Mouse (Mus musculus): ENCODE measurements at regions not wholly inside any gene's neighbourhood (a gene's known extent, or its start where the extent isn't known, plus 50 kb on each side); places are given as distances from the start of the nearest gene placed in this dataset.

DNA sequence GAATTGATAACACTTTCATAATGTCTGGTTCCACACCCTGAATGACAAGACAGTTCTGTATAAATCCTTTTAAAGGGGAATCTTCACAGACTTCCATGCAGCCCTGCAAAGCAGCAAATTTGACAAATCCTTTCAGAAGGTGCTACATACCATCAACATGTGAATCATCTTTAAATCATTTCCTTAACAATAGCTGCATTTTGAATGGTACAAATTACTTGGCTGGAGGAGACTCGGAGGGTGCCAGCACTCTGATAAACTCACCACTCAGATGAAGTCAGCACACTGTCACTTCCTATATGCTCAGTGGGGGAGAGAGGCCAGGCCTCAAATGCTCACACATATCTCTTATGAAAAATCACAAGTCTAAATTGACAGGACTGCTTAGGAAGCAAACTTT, 386.1 kb downstream of the Efnb2 start:
- DNase-seq (ENCODE audit: low spot score): no peak

DNA sequence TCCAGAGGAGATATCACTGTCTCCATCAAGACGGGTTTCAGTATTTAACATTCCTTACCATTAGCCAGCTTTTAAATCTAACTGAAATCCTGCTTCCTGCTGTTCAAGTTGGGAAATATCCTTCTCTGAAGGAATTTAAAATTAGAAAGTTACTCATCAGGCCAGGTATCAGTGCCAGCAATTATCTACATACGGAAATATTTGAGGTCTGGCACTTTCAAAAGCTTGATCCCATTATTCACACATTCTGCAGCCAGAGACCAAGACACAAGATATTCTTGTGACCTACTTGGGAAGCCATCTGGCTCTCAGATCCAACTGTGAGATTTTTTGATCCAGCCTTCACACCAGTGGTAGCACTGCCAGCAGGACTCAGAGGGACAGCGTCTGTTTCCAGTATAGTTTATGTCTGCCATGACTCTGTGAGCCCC, 386.8 kb downstream of the Efnb2 start:
- DNase-seq (ENCODE audit: low spot score): no peak

DNA sequence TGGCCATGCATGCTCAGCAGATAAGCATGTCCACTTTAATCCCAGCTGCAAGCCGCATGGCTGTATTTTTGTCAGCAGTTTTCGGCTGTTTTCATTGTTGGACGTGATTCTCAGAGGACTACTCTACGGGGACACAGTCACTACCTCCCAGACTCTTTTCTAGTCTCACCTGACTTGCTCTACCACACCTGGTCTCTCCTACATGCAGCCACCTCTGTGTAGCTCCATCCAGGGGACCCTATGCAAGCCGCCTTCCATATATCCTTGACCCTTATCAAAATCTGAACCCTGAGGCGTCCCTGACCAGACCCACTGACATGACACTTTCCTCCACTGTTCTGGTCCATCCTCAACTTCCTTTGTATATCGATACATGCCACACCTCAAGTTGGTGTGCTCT, 402.2 kb downstream of the Efnb2 start:
- no peak for DNase-seq (ENCODE audit: low spot score)

DNA sequence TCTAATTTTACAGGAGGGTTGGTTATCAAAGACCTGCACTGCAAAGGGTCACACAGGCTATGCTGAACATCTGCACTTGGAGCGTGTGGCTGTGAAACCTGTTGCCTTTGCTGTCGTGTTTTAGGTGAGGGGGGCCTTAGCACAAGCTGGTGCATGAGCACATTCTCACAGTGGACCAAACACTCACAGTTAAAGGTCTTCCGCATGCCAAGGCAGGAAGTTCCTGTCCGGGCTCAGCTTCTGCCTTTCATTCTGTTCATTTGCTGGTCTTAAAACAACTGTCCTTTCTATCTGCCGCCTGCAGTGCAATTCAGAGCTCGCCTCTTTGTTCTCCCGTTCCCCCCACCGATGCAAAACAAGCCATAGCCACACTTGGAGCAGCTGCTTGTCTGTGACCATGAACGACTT, 402.8 kb downstream of the Efnb2 start:
- DNase-seq (ENCODE audit: low spot score): no peak

DNA sequence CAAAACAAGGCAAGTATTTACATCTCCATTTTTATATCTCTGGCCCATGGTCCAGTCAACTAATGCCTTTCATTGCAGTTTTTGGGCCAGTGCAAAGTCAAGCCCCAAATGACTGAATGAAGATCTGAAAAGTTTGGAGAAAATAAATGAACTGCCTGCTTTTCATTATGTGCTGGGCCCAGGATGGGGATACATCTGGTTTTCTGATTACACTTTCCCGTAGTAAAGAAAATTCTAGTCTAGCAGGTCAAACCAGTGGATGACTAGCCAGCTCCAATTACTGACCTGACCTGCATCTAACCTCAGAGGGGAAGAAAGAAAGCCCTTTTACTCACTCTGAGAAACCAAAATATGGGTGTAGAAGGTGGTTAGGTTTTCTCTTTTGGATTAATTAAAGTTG, 404.7 kb downstream of the Efnb2 start:
- DNase-seq (ENCODE audit: low spot score): no peak

DNA sequence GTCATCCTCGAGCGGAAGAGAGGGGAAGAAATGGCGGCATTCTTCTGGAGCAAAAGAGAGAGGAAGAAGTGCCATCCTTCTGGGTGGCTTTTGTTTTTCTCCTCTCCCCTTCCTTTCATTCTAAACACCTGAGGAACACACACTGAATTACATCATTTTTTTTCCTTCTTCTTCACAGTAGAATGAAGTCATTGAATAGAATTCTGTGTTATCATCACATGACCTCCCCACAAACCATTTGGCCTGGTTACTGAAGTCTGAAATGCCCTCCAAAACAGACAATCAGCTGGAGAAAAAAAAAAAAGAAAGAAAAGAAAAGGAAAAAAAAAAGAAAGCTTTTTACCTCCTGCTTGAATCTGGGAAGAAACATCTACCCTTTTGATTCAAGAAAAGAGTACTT, 406.6 kb downstream of the Efnb2 start:
- DNase-seq (ENCODE audit: low spot score): no peak

DNA sequence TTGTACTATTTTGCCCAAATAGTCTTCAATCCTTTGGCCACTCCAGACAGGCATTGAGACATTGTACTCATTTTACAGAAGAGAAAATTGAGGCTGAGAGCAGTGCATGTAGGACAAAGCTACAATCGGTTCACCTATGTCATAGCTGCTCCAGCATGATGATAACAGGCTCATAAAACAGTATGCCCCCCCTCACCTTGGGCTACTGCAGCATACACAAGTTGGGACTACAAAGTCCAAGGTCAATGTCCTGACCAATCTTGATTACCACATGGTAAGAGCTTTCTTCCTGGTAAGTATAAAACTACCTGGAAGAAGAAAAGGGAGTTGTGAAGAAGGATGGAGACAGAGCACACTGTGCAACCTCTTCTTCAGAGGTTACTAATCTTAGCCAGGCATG, 416.4 kb downstream of the Efnb2 start:
- no peak for DNase-seq (ENCODE audit: low spot score)

DNA sequence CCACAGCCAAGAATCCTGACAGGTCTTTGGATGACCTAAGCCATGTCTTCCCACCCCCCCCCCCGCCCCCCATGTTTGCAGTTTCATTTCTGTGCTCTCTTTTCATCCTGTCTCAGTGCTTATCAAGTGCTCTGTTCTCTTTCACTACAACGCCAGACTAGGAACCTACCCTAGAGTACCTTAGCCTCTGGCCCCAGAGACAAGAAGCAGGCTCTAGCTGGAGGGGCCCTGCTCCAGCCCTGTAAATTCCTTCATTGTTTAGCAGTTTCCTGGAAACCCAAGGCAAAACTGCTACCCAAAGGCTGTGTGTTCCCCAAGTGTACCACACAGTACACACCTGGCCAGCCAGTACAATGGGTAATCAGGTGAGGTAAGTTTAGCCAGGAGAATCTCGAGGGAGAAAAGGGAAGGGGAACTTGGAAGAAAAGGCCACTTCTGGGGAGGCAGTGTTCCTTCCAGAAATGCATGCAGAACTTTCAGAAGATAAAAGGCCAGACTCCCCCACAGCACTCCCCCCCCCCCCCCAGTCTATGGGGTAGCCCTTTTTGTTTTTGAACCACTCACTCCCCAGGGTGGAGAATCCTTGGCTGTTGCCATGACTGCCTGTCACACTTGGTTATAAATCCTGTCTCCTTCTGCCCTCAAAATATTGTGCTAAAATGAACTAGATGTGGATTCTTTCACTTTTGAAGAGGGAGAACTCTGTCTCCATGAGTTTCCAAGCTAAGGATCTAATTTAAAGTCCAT, 419.1 kb downstream of the Efnb2 start:
- DNase-seq (ENCODE audit: low spot score): no peak

DNA sequence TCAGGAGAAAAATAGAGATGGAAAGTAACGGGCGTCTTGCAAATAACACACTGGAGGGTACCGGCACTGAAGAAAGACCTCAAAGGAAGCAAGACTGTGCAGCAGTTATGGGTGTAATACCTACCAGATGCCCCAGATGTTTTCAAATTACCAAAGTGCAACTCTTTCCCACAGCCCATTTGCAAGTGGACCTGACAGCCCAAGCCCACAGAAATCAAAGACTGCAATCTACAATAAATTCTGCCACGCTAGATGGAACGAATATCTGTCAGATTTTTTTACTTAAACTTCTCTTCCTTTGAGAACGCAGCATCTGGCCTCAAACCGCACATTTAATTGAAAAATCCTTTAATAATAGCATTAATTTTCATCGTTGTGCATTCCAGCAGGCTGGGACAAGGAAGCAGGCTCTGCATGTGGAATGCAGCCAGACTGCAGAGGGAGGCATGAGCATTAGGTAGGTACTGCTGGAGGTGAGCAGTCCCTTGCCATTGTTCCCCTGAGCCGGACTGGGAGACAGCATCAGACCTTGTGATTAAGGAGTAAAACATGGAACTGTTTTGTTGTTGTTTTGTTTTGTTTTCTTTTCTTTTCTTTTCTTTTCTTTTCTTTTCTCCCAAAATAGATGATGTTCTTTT, 419.9 kb downstream of the Efnb2 start:
- DNase-seq (ENCODE audit: low spot score): no peak

DNA sequence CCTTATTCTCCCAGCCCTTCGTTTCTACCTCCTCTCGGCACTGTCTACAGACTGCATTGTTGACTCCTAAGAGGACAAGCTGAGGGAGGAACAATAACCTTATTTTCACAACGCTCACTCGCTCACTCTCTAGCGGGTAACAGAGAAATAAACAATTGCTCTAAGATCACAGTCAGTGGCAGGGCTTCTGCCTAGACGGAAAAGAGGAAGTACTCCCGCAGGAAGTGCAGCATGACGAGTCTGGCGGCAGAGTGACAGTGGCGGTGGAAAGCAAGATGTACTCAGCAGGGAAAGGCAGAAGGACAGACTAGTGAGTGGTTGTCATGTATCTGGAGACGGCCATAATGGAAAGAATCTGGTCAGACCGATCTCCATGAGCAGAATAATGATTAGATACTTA, 421.6 kb downstream of the Efnb2 start:
- DNase-seq (ENCODE audit: low spot score): no peak

DNA sequence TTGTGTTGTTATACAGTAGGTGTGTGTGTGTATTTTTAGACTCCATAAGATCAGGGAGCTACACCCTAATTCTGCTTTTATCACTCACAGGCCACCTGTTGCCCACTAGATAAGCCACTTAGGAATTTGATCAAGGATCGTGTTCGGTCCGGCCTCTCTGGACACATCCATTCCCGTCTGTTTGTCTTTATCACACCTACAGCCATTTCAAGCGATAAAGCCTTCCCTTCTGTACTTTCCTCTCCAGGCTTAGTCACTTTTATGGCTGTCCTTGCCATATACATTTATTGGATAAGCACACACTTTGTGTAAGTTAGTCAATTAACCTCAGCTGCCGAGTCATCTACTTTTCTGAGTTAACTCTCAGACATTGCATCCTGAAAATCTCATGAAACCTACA, 423.0 kb downstream of the Efnb2 start:
- DNase-seq (ENCODE audit: low spot score): no peak

DNA sequence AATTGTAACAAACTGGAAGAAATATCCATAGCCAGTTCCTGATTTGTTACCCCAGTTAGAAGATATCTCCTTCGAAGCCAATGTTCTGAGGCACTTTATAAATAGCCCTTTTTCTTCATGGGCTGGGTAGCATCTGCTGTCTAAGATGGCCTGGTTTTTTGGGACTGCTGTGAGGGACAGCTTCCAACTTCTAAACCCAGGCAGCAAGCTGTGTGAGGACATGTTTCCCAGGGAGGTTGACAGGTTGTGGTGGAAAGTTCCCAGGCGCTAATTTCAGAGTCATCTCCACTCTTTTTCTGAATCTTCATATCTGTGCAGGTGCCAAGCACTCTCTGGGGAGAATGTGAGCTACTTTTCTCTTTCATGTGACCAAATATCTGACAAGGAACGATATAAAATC, 427.4 kb downstream of the Efnb2 start:
- no peak for DNase-seq (ENCODE audit: low spot score)

DNA sequence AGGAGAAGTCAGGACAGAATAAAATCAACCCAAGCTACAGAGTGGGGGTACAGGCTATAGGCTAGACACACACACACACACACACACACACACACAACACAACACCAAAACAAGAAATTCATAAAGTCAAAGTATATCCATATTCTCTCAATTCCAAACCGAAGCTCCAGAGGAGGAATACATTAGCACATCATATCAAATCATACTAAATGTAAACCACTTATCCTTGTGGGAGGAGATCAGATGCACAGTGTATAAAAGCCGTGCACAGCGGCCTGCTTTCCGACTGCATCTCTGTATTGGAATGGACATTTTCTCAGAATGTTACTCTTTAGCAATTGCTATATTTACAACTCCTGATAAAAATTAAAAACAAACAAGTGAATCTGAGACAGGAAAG, 427.9 kb downstream of the Efnb2 start:
- DNase-seq (ENCODE audit: low spot score): no peak

DNA sequence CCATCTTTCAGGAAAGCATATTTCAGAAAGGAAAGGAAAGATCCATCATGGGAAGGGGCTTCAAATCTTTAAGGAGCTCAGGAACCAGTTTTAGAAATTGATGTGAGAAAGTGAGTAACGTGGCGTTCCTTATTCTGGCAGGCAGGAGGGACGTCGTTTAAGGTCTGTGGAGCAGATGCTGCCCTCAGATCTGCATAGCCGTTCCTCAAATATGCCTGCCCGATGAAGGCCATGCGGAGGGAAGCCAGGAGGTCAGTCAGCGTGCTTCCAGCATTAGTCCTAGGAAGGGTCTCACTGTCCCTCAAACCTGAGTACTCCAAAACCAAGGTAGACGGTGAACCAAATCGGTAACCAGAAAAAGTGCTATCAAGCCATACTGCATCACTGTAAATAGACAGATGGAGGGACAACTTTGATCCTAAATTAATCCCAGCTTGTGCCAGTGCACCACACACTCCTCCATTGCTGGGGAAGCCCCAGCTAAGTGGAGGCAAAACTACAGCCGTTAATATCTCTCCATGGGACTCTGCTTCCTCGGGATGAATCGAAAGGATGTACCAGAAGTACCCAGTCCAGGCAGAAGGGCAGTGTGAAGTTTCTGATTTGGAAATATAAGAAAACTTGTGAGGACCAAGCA, 428.9 kb downstream of the Efnb2 start:
- DNase-seq (ENCODE audit: low spot score): no peak

DNA sequence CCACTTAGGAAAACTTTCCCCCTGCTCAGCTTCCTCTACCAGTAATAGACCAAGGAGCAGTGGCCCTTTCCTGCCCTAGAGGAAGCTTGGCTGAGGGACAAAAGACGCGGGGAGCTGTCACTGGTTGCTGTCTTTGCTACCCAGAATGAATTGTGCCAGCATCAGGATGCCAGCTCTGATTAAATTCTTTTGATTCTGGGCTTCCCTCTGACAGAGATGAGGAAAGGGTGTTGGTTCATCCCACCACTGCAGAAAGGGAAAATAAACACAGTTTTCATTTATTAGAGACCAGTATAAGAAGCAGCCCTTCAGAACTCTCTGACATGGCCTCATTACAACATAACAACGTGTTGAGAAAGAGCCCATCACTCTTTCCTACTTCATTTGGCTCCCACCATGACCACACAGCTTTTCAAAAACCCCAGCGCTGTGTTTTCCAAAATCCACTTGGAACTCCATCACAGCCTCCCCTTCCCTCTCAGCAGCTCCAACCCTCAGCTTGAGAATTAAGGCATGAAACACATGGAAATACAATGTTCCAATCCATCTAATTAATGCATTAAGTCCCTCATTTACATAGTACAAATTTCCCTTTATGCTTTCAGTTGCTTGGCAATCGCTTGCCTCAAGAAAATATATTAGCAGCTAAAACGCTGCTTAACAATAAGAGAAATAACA, 429.6 kb downstream of the Efnb2 start:
- no peak for DNase-seq (ENCODE audit: low spot score)

DNA sequence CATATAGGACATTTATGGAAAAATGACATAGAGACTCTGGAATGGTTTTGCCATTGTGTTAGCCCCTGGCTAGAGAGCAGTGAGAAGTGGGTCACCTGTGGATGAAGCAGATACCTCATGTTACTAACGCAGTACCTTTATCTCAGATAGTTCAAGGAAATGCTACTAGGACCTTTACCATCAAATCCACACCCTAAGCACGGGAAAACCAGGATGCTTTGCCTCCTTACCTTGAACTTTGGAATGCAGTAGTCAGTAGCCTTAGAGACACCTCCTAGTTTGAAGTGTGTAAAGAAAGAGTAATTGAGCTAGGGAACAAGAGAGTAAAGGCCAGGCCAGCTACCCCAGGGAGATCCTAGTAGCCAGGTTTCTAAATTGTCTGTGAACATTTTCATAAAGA, 435.0 kb downstream of the Efnb2 start:
- DNase-seq (ENCODE audit: low spot score): no peak

DNA sequence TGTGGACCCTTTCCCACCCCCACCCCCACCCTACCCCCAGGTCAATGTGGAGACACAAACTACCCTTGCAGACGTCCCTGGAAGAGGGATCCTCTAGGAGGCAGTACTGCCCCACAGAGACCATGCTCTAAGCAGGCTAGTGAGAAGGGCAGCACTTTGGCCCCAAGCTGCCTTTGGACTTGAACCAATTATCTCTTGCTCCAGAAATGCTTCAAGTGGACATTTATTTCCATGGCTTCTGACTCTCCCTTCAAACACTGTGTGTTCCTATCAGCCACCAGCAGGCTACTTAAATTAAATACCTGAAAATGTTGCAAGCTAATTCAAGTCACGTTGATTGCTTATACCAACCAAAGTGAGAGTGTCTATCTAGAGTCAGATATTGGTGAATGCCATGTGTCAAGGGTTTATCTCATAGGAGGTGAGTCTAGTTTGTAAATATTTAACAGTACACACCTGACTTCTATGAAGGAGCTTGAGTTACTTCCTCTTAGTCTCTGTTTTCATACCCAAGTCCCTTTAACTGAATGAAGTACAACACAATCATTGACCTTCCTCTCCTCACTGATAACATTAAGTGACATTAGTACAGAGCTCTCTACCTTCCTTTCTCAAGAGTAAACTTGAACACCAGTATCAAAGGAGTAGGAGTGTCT, 435.7 kb downstream of the Efnb2 start:
- DNase-seq (ENCODE audit: low spot score): no peak

DNA sequence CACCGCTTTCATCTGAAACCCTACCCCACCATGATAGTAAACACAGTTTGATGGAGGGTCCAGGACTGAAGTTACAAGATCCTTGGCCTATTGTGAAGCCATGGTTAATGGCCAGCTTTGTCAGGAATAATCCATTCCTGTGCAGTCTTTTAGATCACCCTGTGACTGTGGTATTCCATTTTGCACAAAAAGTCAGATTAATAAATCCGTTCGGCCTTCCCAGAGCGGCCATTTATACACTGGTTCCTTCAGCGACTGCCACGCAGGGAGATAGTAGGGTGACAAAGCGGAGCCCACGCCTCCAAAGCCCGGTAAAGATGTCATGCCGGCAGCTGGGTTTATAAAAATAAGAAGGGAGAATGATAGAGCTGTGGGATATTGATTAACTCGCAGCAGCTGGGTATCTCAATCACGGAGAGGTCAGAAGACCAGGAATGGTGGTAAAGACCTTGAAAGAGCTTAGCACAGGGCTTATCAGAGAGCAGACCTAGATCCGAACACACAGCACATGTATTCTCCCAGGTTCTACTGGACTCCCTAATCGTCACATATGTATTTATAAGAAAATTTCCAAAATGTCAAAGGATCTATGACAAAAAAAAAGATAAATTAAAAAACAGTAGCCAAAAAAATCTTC, 440.5 kb downstream of the Efnb2 start:
- no peak for DNase-seq (ENCODE audit: low spot score)

DNA sequence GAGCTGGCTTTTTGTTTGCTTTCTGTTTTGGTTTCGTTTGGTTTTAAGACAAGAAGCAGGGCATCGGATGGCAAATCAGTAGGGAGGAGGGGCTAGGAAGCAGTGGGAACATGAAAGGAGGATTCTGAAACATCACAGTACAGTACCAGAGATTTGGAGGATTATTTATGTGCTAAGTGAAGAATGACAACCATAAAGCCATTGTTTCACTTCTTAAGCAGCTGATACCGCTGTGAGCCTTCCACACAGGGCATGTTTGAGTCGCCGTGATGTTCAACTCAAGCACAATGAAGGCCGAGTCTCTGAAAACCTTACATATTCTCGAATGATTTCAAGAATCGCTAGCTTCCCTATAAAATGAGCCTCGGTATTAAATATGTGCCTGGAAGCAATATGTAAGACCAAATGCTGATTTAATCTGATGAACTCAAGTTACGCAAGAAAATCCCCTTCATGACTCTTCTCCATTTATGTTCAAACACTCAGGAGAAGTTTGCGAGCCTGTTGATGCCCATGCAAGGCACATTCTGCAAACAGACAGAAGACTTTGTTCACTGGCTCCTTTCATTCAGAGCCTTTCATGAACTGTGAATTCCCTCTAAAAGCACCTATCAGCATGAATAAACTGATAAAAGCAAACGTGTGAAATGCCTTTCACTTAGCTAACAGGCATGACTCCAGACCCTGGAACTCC, 441.2 kb downstream of the Efnb2 start:
- no peak for DNase-seq (ENCODE audit: low spot score)

DNA sequence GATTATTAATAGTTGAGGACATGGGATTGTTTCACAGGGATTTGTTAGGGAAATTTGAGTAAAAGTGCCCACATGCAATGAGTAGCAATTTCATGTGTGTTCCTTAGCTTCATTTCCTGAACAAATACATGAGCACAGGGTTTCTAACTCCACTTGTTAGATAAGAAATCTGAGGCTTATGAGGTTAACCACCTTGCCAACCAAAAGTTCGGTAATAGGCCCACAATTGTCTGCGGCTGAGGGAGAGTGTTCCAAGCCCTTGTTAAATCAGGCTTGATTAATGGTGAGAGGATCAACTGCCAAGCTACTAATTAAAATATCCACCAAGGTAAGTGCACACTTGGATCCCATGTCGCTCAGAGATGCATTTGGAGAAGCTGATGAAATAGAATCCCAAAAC, 468.0 kb downstream of the Efnb2 start:
- no peak for DNase-seq (ENCODE audit: low spot score)

DNA sequence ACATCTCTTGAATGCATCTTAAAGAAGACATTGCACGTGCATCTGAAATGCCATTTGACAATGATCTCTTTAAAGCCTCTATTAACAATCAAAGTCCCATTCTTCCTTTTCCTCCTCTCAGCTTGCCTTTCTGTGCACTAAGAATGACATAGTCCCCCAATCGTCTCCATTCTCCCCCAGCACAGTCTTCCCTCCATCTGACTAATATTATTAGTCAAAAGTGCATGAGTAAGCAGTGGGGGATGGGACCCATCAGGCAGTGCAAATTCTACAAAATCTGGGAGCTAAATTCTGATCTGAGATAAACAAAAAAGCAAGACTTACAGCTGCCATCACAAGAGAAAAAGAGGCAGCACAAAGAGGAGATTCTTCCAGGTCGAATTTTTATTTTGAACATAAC, 475.0 kb downstream of the Efnb2 start:
- DNase-seq (ENCODE audit: low spot score): no peak
